Mouse (Mus musculus) liver, embryonic 13.5 days (tissue): ENCODE data around the gene Rab23. TPM values are rescaled to one million over a fixed set of nuclear protein-coding genes. Genes with fewer than 3 reads are reported as not detected.

ENCODE experiments used
- ATAC-seq: fragments of 200-750 bp; cut with Nextera tagmentation; 2 replicates; pipeline ENCODE4 v1.8.0; 2017; ENCODE audit warnings: low read depth, mild to moderate bottlenecking, moderate number of reproducible peaks, moderate library complexity
- DNase-seq: peaks from one replicate; pipeline ENCODE4 v3.0.0; 2022
- H3K27ac ChIP-seq: fragments of 300-500 bp; sonication (generic); 2 replicates; pipeline ENCODE4 v1.5.1; 2015; ENCODE audit warnings: moderate library complexity, mild to moderate bottlenecking, inconsistent platforms
- H3K27me3 ChIP-seq: fragments of 300-500 bp; sonication (generic); 2 replicates; pipeline ENCODE4 v1.6.1; 2015; ENCODE audit warnings: mild to moderate bottlenecking, inconsistent platforms
- H3K36me3 ChIP-seq: fragments of 300-500 bp; sonication (generic); 2 replicates; pipeline ENCODE4 v1.6.1; 2015; ENCODE audit warnings: mild to moderate bottlenecking, inconsistent platforms
- H3K4me1 ChIP-seq: fragments of 300-500 bp; sonication (generic); replicated peaks from 2 replicates; pipeline ENCODE4 v1.6.1; 2015; ENCODE audit warnings: inconsistent platforms
- H3K4me2 ChIP-seq: fragments of 300-500 bp; sonication (generic); 2 replicates; pipeline ENCODE4 v1.6.1; 2015; ENCODE audit warnings: inconsistent platforms, mild to moderate bottlenecking, moderate library complexity
- H3K4me3 ChIP-seq: fragments of 300-500 bp; sonication (generic); replicated peaks from 2 replicates; pipeline ENCODE4 v1.5.1; 2015; ENCODE audit warnings: mild to moderate bottlenecking, inconsistent platforms
- H3K9ac ChIP-seq: fragments of 300-500 bp; sonication (generic); 2 replicates; pipeline ENCODE4 v1.6.1; 2015; ENCODE audit warnings: mild to moderate bottlenecking, inconsistent platforms
- H3K9me3 ChIP-seq: fragments of 300-500 bp; sonication (generic); replicated peaks from 2 replicates; pipeline ENCODE4 v1.6.1; 2016; ENCODE audit warnings: inconsistent platforms
- WGBS: fragments of 180-500 bp; shearing (Covaris S2); methylation state at CpG from one replicate; pipeline ENCODE4 v1.1.7; 2015; ENCODE audit not compliant: insufficient replicate concordance; 5-methylcytosine and 5-hydroxymethylcytosine counted together
- polyA plus RNA-seq: library from polyadenylated mRNA; unstranded; fragments of >200 nt; fragmentation: Nextera tagmentation; extraction: Ambion mirVana; gene quantifications from 2 replicates; pipeline ENCODE4 v1.2.1, GENCODE M21; 2015

The Rab23 gene
- polyA plus RNA-seq, 1 experiment from 2014 or later: 4.8 TPM

DNA sequence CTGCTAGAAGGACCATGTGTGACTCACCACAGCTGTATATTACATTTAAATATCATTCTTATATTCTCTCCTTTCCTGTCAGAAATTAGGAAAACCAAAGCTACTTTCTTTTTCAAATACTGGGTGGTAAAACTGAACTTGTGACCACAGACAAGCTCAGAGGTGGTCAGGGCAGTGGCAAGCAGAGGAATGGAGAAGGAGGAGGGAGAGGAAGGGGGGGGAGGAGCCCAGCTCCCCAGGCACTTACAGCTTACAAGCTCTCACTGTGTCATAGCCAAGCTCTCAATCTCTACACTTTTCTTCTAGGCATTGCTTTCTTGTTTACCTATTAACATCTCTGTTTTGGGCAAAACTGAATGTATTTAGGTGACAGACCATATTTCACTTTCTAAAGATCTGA lies 49.1 kb downstream of the Rab23 start:
- Histone ChIP-seq H3K4me2 (no peak overlapping the region), H3K36me3 (peaks cover 54% of the 10 kb centered on the region), H3K9me3 (no peaks in the 10 kb centered on the region), H3K9ac (no peak overlapping the region), H3K4me3 (no peak overlapping the region), H3K4me1 (peaks cover 8% of the 10 kb centered on the region), H3K27me3 (no peaks in the 10 kb centered on the region), H3K27ac (no peak overlapping the region)
- no peak for DNase-seq
- no peak for ATAC-seq

GRCm38 (mm10) chr1:33771621-33772020 lies 51.9 kb downstream of the Rab23 start:
- WGBS: 93% methylated on average over 10 of the region's 10 CpGs
- Histone ChIP-seq H3K4me1 (no peaks in the 10 kb centered on the region), H3K36me3 (peaks cover 45% of the 10 kb centered on the region), H3K27me3 (no peaks in the 10 kb centered on the region), H3K9ac (no peak overlapping the region), H3K4me2 (no peak overlapping the region), H3K4me3 (no peak overlapping the region), H3K9me3 (no peaks in the 10 kb centered on the region), H3K27ac (no peak overlapping the region)
- DNase-seq (no peak), ATAC-seq (no peak)

DNA sequence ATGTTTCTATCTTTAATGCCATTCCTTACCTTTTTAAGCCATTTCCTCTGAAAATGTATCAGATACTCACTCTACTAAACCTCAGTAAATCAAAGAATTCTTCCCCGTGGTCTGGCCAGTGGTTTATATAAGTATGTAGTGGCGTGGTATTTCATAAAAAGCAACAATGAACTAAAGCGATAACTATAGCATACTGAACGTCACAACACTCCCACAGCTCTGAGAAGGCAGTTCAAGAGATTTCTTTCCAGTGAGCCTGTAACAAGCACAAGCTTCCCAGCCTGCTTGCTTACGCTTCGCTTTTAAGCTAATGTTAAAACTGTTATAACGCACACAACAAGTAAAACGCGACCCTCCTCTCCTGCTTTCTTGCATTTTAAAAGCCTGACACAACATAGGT lies 52.4 kb downstream of the Rab23 start:
- Histone ChIP-seq H3K9me3 (no peaks in the 10 kb centered on the region), H3K27me3 (no peaks in the 10 kb centered on the region), H3K4me1 (no peaks in the 10 kb centered on the region), H3K27ac (no peak overlapping the region), H3K4me3 (no peak overlapping the region), H3K4me2 (no peak overlapping the region), H3K36me3 (peaks cover 50% of the 10 kb centered on the region), H3K9ac (no peak overlapping the region)
- ATAC-seq (no peak), DNase-seq (no peak)
- WGBS: 88% methylated on average over 9 of the region's 9 CpGs

DNA sequence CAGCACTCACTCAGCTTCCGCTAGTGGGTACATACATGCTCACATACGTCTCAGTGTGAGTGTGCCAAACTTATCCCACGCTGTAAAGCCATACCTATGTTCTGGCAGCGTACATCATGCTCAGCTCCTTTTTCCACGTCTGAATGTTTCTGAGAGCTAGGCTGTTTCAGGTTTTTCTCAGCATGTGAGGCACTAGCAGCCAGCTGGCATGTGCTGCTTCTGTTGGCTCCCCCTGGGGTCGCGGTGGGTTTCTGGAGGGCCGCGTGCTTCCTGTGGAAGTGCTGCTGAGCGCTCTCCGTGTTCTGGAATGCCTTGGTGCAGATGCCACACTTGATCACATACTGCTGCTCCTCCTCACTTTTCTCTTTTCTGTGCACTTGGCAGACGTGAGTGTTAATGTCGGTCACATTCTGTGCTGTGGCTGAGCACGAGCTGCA lies 56.5 kb downstream of the Rab23 start:
- Histone ChIP-seq H3K27ac (no peak overlapping the region), H3K4me1 (peaks cover 6% of the 10 kb centered on the region; the same call in 1 of the 2 replicates), H3K36me3 (peaks cover 37% of the 10 kb centered on the region), H3K4me2 (no peak overlapping the region), H3K9ac (no peak overlapping the region), H3K9me3 (no peaks in the 10 kb centered on the region), H3K4me3 (no peak overlapping the region), H3K27me3 (no peaks in the 10 kb centered on the region)
- ATAC-seq: no peak
- WGBS: 84% methylated on average over 14 of the region's 14 CpGs
- DNase-seq: no peak

DNA sequence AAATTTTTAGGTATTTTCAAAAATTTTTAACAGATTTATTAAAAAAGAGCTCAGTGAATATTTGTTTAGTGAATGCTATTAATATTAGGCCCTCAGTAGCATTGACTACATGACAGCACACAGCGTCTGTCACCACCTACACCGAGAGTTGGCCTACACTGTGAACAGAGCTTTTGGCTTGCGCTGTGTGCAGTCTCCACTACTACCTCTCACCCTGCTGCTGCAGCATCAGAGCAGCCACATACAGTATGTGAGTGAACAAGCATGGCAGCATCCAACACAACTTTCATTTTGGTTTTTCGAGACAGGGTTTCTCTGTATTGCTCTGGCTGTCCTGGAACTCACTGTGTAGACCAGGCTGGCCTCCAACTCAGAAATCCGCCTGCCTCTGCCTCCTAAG lies 64.9 kb downstream of the Rab23 start:
- WGBS: 87% methylated on average over 5 of the region's 5 CpGs
- Histone ChIP-seq H3K36me3 (peaks cover 19% of the 10 kb centered on the region), H3K9me3 (no peaks in the 10 kb centered on the region), H3K9ac (no peak overlapping the region), H3K4me3 (no peak overlapping the region), H3K4me1 (peaks cover 12% of the 10 kb centered on the region), H3K4me2 (no peak overlapping the region), H3K27ac (no peak overlapping the region), H3K27me3 (no peaks in the 10 kb centered on the region)
- DNase-seq (no peak), ATAC-seq (no peak)

- Histone ChIP-seq H3K36me3 (peaks cover 7% of the 10 kb centered on the region; the same call in 1 of the 2 replicates), H3K9me3 (no peaks in the 10 kb centered on the region), H3K4me2 (no peak overlapping the region), H3K4me1 (peaks cover 12% of the 10 kb centered on the region), H3K4me3 (no peak overlapping the region), H3K27ac (no peak overlapping the region), H3K27me3 (no peaks in the 10 kb centered on the region), H3K9ac (no peak overlapping the region)
- 39% methylated on average over 5 of the region's 5 CpGs for WGBS
- no peak for ATAC-seq
- no peak for DNase-seq
Measured at GRCm38 (mm10) chr1:33788072-33788471, 68.4 kb downstream of the Rab23 start.

- no peak overlapping the region for H3K27ac ChIP-seq
- H3K9ac ChIP-seq: no peak overlapping the region
- WGBS: 48% methylated on average over 3 of the region's 3 CpGs
Measured at GRCm38 (mm10) chr1:33788493-33788892, 68.8 kb downstream of the Rab23 start.

More at GRCm38 (mm10) chr1:33788493-33788892, 68.8 kb downstream of the Rab23 start:
- H3K27me3 ChIP-seq: no peaks in the 10 kb centered on the region
- no peaks in the 10 kb centered on the region for H3K9me3 ChIP-seq
- H3K4me1 ChIP-seq: peaks cover 12% of the 10 kb centered on the region
- H3K4me2 ChIP-seq: no peak overlapping the region
- H3K4me3 ChIP-seq: no peak overlapping the region
- no peak for ATAC-seq
- DNase-seq: no peak
- peaks cover 4% of the 10 kb centered on the region; the same call in 1 of the 2 replicates for H3K36me3 ChIP-seq

Other genes with a start within 250 kb of the Rab23 start
- gene Prim2, start 50.1 kb upstream of the Rab23 start, polyA plus RNA-seq: 43.2 and 49.5 TPM in 2 replicates
- 63.2 and 72.5 TPM in 2 replicates for gene Bag2, start 37.9 kb downstream of the Rab23 start, polyA plus RNA-seq
- gene Zfp451, start 94.7 kb downstream of the Rab23 start, polyA plus RNA-seq: 6.3 and 7.3 TPM in 2 replicates
- gene Bend6, start 187.9 kb downstream of the Rab23 start, polyA plus RNA-seq: 1.0 and 1.2 TPM in 2 replicates
- gene Dst, start 188.3 kb downstream of the Rab23 start, polyA plus RNA-seq: 3.2 and 3.3 TPM in 2 replicates